Comparison of ENCODE assay signal across 10 mouse cellular contexts in the genomic region with DNA sequence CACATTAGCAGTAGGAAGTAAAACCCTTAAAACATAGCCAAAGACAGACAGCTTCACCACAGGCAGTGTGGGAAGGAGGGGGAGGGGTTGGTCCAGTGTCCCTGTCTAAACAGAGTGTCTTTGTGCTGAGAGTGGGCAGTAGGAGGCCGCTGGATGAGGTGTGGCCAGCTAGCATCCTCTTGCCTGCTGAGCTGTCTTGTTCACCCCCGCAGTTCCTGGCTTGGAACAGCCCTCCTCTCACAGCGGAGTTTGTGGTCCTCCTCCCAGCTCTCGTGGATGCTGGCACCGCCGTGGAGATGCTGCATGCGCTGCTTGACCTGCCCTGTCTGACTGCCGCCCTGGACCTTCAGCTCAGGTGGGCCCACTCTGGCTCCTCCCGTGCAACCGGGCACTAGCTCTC. TPM values are rescaled to one million over a fixed set of nuclear protein-coding genes. Genes with fewer than 3 reads are reported as not detected.
DNase-seq lines count a peak whose midpoint lies in the region.
"Had no signal": no experiment of that assay in that cellular context is flagged by ENCODE, and none has a peak within 500 bp of the region (broad histone marks: within the 10 kb centered on the region; RNA-seq: fewer than 3 reads in every experiment).

No protein-coding gene starts in this region.

- intact Hi-C loops in left cerebral cortex, postnatal 25 days (cut with DNase I), result no loop called here

- DNase-seq in embryo, embryonic 10 days (ENCODE audit: low spot score), result peak; percentile 25
- no peak for DNase-seq in embryo, embryonic 10.5 days (ENCODE audit: low spot score)
- peak; percentile 60 for DNase-seq in retina, postnatal 1 day
- DNase-seq in retina, embryonic 14.5 days (ENCODE audit: low spot score), result no peak
- peak; percentile 65 to 91 for DNase-seq in left cerebral cortex, postnatal 25 days (ENCODE audit: low spot score in 2 of 2)
- DNase-seq in telencephalon, adult 2 months (ENCODE audit: low read depth, low spot score), result peak; percentile 74
- no peak for DNase-seq in urinary bladder, postnatal 4 days (ENCODE audit: low spot score in 2 of 2)
- no peak for DNase-seq in ovary, postnatal 10 days (ENCODE audit: low spot score)
- DNase-seq: B cell, adult 2 months; thymus, postnatal 4 days had no signal

RNA-seq across cellular contexts. Expression of gene Ap5z1, which starts 10.0 kb away (rescaled TPM):
- 10 to 100 TPM; 19.0 TPM for total RNA-seq in left cerebral cortex, postnatal 25 days (2021)

RNA-seq across cellular contexts. Expression of gene Papolb, which starts 56.2 kb away (rescaled TPM):
- total RNA-seq in left cerebral cortex, postnatal 25 days (2021), result 1 to 10 TPM in 1 of 2 experiments, under 1 TPM in 1; 0.69 to 1.0 TPM

Comparison
In these comparisons a context has a peak if more than half of its experiments do, and no peak if none do; other contexts are left out.
1. DNase-seq: peak in embryo, embryonic 10 days (single experiment), retina, postnatal 1 day (single experiment), left cerebral cortex, postnatal 25 days (2 of 2) and telencephalon, adult 2 months (single experiment); none in embryo, embryonic 10.5 days (single experiment), retina, embryonic 14.5 days (single experiment), urinary bladder, postnatal 4 days (0 of 2) and ovary, postnatal 10 days (single experiment).